Mouse (Mus musculus): ENCODE data around the gene Ncapd2. TPM values are rescaled to one million over a fixed set of nuclear protein-coding genes. Genes with fewer than 3 reads are reported as not detected.

Gene Ncapd2
- polyA plus RNA-seq, 1 experiment, result 92.0 TPM

DNA sequence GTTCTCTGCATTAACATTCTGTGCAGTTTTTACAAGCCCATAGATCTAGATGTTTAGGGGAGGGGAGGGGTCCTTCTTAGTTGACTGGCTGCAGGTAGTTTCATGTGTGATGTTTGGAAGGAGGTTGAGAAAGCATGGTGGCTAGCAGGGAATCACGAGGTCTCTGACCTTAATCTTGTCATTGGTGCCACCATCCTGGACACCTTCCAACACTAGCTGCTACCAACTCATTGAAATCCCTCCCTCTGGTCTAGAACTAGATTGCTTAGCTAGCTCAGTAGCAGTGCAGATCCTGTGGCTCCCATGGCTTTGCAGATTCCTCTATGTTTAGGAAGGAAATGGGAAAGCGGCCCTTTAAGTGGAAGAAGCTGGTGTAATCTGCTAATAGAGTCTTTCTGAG, 25.4 kb upstream of the Ncapd2 start:
- Histone ChIP-seq H3K9me3 (no peaks in the 10 kb centered on the region), H3K27me3 (replicated peaks) (no peaks in the 10 kb centered on the region), H3K4me3 (replicated peaks) (peak overlapping the region; percentile 4), H3K36me3 (replicated peaks; ENCODE audit: low read length) (peaks cover 44% of the 10 kb centered on the region), H3K4me1 (peaks cover 37% of the 10 kb centered on the region)
- TF ChIP-seq FLI1 (IDR thresholded peaks at IDR 0.05; ENCODE audit: low read length) (no peak), GATA1 (IDR thresholded peaks at IDR 0.05; ENCODE audit: borderline replicate concordance, low read length) (no peak)

- Histone ChIP-seq H3K4me3 (replicated peaks) (peak within 1 kb of the TSS; percentile 95), H3K9me3 (no peaks in the 10 kb centered on the region), H3K36me3 (replicated peaks; ENCODE audit: low read length) (peaks cover 29% of the 10 kb centered on the region), H3K27me3 (replicated peaks) (no peaks in the 10 kb centered on the region), H3K4me1 (peaks cover 37% of the 10 kb centered on the region)
- TF ChIP-seq GATA1 (IDR thresholded peaks at IDR 0.05; ENCODE audit: borderline replicate concordance, low read length) (no peak), FLI1 (IDR thresholded peaks at IDR 0.05; ENCODE audit: low read length) (no peak)
Observed at GRCm38 (mm10) chr6:125215148-125215954, 23.9 kb upstream of the Ncapd2 start, which contains the start of gene Vamp1. Gene Vamp1 (plus strand): TSS chr6:125215551.

DNA sequence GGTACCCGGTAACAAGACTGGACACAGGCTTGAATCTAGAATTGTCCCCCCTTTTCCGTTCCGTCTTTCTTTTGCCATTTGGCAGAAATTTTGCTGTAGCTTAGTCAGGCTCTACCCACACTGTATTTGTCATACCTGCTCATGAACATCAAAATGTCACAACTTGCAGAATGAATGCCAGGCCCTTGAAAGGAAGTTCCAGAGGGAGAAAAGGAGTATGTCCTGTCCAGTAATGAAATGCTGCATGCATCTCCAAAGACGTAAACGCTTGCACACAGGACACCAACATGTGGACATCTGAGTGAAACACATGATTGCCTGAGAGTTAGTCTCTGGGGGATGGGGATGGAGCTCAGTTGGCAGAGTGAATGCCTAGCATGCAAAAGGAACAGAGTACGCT, 22.2 kb upstream of the Ncapd2 start:
- no peak overlapping the region for H3K4me3 ChIP-seq (replicated peaks)
- peaks cover 29% of the 10 kb centered on the region for H3K4me1 ChIP-seq
- H3K9me3 ChIP-seq, result peaks cover 7% of the 10 kb centered on the region
- no peaks in the 10 kb centered on the region for H3K27me3 ChIP-seq (replicated peaks)
- peaks cover 12% of the 10 kb centered on the region for H3K36me3 ChIP-seq (replicated peaks; ENCODE audit: low read length)
- no peak for TF ChIP-seq FLI1 (IDR thresholded peaks at IDR 0.05; ENCODE audit: low read length)
- TF ChIP-seq GATA1 (IDR thresholded peaks at IDR 0.05; ENCODE audit: borderline replicate concordance, low read length), result no peak

- H3K36me3 ChIP-seq (replicated peaks; ENCODE audit: low read length), result peaks cover 7% of the 10 kb centered on the region
- no peak for TF ChIP-seq FLI1 (IDR thresholded peaks at IDR 0.05; ENCODE audit: low read length)
- TF ChIP-seq GATA1 (IDR thresholded peaks at IDR 0.05; ENCODE audit: borderline replicate concordance, low read length), result no peak
Observed at GRCm38 (mm10) chr6:125213129-125213528, 21.6 kb upstream of the Ncapd2 start.

DNA sequence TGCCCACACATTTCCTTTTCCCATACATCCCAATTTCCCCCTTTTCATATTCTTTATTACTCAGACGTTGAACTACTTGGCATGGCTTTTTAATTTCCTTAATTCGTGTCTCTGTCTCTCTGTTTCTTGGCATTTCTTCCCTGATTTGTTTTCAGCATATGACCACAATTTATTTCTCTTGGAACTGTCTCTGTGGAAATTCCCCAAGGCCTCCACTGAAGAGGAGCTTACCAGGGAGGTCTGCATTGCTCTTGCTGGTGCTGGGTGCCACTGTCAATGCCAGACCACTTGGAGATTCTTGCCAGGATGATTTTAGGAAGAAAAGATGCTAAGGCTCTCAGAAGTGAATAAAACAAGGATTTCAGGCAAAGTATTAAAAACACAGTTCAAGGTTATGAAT, 21.1 kb upstream of the Ncapd2 start:
- peaks cover 1% of the 10 kb centered on the region for H3K36me3 ChIP-seq (replicated peaks; ENCODE audit: low read length)
- H3K4me3 ChIP-seq (replicated peaks), result no peak overlapping the region
- H3K9me3 ChIP-seq, result peaks cover 7% of the 10 kb centered on the region
- peaks cover 23% of the 10 kb centered on the region for H3K4me1 ChIP-seq
- H3K27me3 ChIP-seq (replicated peaks), result no peaks in the 10 kb centered on the region
- TF ChIP-seq FLI1 (IDR thresholded peaks at IDR 0.05; ENCODE audit: low read length) (no peak), GATA1 (IDR thresholded peaks at IDR 0.05; ENCODE audit: borderline replicate concordance, low read length) (no peak)

More at GRCm38 (mm10) chr6:125213129-125213528, 21.6 kb upstream of the Ncapd2 start:
- H3K27me3 ChIP-seq (replicated peaks), result no peaks in the 10 kb centered on the region
- H3K9me3 ChIP-seq, result peaks cover 7% of the 10 kb centered on the region
- H3K4me3 ChIP-seq (replicated peaks), result no peak overlapping the region
- H3K4me1 ChIP-seq, result peaks cover 23% of the 10 kb centered on the region

GRCm38 (mm10) chr6:125210436-125210835, 18.9 kb upstream of the Ncapd2 start:
- no peak overlapping the region for H3K4me3 ChIP-seq (replicated peaks)
- TF ChIP-seq FLI1 (IDR thresholded peaks at IDR 0.05; ENCODE audit: low read length) (no peak), GATA1 (IDR thresholded peaks at IDR 0.05; ENCODE audit: borderline replicate concordance, low read length) (no peak)

GRCm38 (mm10) chr6:125197166-125197565, 5.7 kb upstream of the Ncapd2 start:
- Histone ChIP-seq H3K4me1 (peaks cover 17% of the 10 kb centered on the region), H3K36me3 (replicated peaks; ENCODE audit: low read length) (peaks cover 31% of the 10 kb centered on the region), H3K4me3 (replicated peaks) (no peak overlapping the region), H3K27me3 (replicated peaks) (no peaks in the 10 kb centered on the region), H3K9me3 (no peaks in the 10 kb centered on the region)
- no peak for TF ChIP-seq GATA1 (IDR thresholded peaks at IDR 0.05; ENCODE audit: borderline replicate concordance, low read length)
- no peak for TF ChIP-seq FLI1 (IDR thresholded peaks at IDR 0.05; ENCODE audit: low read length)

More at GRCm38 (mm10) chr6:125210436-125210835, 18.9 kb upstream of the Ncapd2 start:
- Histone ChIP-seq H3K4me1 (peaks cover 10% of the 10 kb centered on the region), H3K9me3 (peaks cover 7% of the 10 kb centered on the region), H3K27me3 (replicated peaks) (peaks cover 2% of the 10 kb centered on the region), H3K36me3 (replicated peaks; ENCODE audit: low read length) (no peaks in the 10 kb centered on the region)

- Histone ChIP-seq H3K27me3 (replicated peaks) (no peaks in the 10 kb centered on the region), H3K4me3 (replicated peaks) (no peak overlapping the region), H3K9me3 (no peaks in the 10 kb centered on the region)
Observed at GRCm38 (mm10) chr6:125196301-125196700, 4.8 kb upstream of the Ncapd2 start.

DNA sequence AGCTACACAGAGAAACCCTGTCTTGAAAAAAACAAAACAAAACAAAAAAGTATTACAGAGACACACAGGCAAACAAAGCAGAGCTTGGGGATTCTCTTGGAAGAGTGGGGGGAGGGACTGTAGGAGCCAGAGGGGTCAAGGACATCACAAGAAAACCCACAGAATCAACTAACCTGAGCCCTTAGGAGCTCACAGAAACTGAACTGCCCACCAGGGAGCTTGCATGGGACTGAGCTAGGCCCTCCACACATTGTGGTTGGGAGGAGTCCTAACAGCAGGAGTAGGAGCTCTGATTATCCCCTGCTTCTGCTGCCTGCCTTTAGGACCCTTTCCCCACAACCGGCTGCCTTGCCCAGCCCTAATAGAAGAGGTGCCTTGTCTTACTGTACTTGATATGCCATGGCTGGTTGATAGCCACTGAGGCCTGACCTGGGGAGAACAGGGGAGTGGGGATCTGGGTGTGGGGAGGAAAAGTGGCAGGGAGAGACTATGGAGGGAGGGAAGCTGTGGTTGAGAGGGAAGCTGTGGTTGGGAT, 4.1 kb upstream of the Ncapd2 start:
- H3K4me3 ChIP-seq (replicated peaks), result no peak overlapping the region
- no peaks in the 10 kb centered on the region for H3K27me3 ChIP-seq (replicated peaks)
- peaks cover 31% of the 10 kb centered on the region for H3K36me3 ChIP-seq (replicated peaks; ENCODE audit: low read length)
- H3K9me3 ChIP-seq, result no peaks in the 10 kb centered on the region
- no peak for TF ChIP-seq FLI1 (IDR thresholded peaks at IDR 0.05; ENCODE audit: low read length)
- no peak for TF ChIP-seq GATA1 (IDR thresholded peaks at IDR 0.05; ENCODE audit: borderline replicate concordance, low read length)
- H3K4me1 ChIP-seq, result peaks cover 20% of the 10 kb centered on the region

More at GRCm38 (mm10) chr6:125196301-125196700, 4.8 kb upstream of the Ncapd2 start:
- TF ChIP-seq GATA1 (IDR thresholded peaks at IDR 0.05; ENCODE audit: borderline replicate concordance, low read length), result no peak
- TF ChIP-seq FLI1 (IDR thresholded peaks at IDR 0.05; ENCODE audit: low read length), result no peak
- Histone ChIP-seq H3K4me1 (peaks cover 17% of the 10 kb centered on the region), H3K36me3 (replicated peaks; ENCODE audit: low read length) (peaks cover 31% of the 10 kb centered on the region)

GRCm38 (mm10) chr6:125193390-125193789, 1.9 kb upstream of the Ncapd2 start:
- Histone ChIP-seq H3K4me3 (replicated peaks) (peak overlapping the region; percentile 84), H3K4me1 (peaks cover 27% of the 10 kb centered on the region), H3K9me3 (no peaks in the 10 kb centered on the region), H3K27me3 (replicated peaks) (no peaks in the 10 kb centered on the region), H3K36me3 (replicated peaks; ENCODE audit: low read length) (peaks cover 44% of the 10 kb centered on the region)
- TF ChIP-seq GATA1 (IDR thresholded peaks at IDR 0.05; ENCODE audit: borderline replicate concordance, low read length) (no peak), FLI1 (IDR thresholded peaks at IDR 0.05; ENCODE audit: low read length) (no peak)

All from megakaryocyte, embryonic 14.5 days (primary cell).